Mouse (Mus musculus) right cerebral cortex, postnatal 14 days (tissue): ENCODE data around the gene Rbm14.

Experiments
- DNase-seq: peaks from one replicate; pipeline ENCODE4 v3.0.0; 2022

Rbm14 gene

GRCm38 (mm10) chr19:4811063-4811908, at the start of gene Rbm14, which contains the start of gene Gm21992:
Rbm14 (minus strand) TSS chr19:4811634.
Gm21992 (minus strand) TSS chr19:4811612.
- DNase-seq, result peak; percentile 97

GRCm38 (mm10) chr19:4859081-4859480, 47.6 kb upstream of the Rbm14 start:
- DNase-seq, result no peak

- DNase-seq, result no peak
Observed at GRCm38 (mm10) chr19:4855951-4856350, 44.5 kb upstream of the Rbm14 start.

GRCm38 (mm10) chr19:4855470-4855820, 44.0 kb upstream of the Rbm14 start:
- DNase-seq, result no peak

GRCm38 (mm10) chr19:4854552-4855469, 43.4 kb upstream of the Rbm14 start, which contains the start of gene Ctsf:
Ctsf (plus strand) TSS chr19:4855130.
- DNase-seq, result peak; percentile 92

- no peak for DNase-seq
Observed at GRCm38 (mm10) chr19:4850281-4850680, 38.8 kb upstream of the Rbm14 start.

GRCm38 (mm10) chr19:4849800-4850199, 38.4 kb upstream of the Rbm14 start:
- DNase-seq, result no peak

GRCm38 (mm10) chr19:4847490-4847889, 36.1 kb upstream of the Rbm14 start:
- DNase-seq, result no peak

- DNase-seq, result no peak
Observed at GRCm38 (mm10) chr19:4845846-4846245, 34.4 kb upstream of the Rbm14 start.

GRCm38 (mm10) chr19:4842611-4843010, 31.2 kb upstream of the Rbm14 start:
- no peak for DNase-seq

- no peak for DNase-seq
Observed at GRCm38 (mm10) chr19:4840848-4841247, 29.4 kb upstream of the Rbm14 start.

GRCm38 (mm10) chr19:4839149-4839548, 27.7 kb upstream of the Rbm14 start, which contains the start of the genes Ccs and Ccdc87:
Ccs (minus strand) TSS chr19:4839332.
Ccdc87 (plus strand) TSS chr19:4839366.
- peak; percentile 95 for DNase-seq

- DNase-seq, result no peak
Observed at GRCm38 (mm10) chr19:4838526-4839140, 27.2 kb upstream of the Rbm14 start.

GRCm38 (mm10) chr19:4837049-4837448, 25.6 kb upstream of the Rbm14 start:
- DNase-seq, result no peak

GRCm38 (mm10) chr19:4836096-4836495, 24.7 kb upstream of the Rbm14 start:
- no peak for DNase-seq

GRCm38 (mm10) chr19:4833977-4834376, 22.5 kb upstream of the Rbm14 start:
- DNase-seq, result no peak

GRCm38 (mm10) chr19:4829156-4829555, 17.7 kb upstream of the Rbm14 start:
- peak; percentile 32 for DNase-seq

GRCm38 (mm10) chr19:4828444-4829114, 17.1 kb upstream of the Rbm14 start:
- DNase-seq, result no peak

- DNase-seq, result peak; percentile 57
Observed at GRCm38 (mm10) chr19:4820678-4821303, 9.4 kb upstream of the Rbm14 start.

- no peak for DNase-seq
Observed at GRCm38 (mm10) chr19:4817182-4817835, 5.9 kb upstream of the Rbm14 start.

- DNase-seq, result no peak
Observed at GRCm38 (mm10) chr19:4813015-4813414, 1.6 kb upstream of the Rbm14 start.
